Mouse (Mus musculus): ENCODE results near the gene Ptprd.

Ptprd gene

GRCm38 (mm10) chr4:76403219-76403618 is 1808.5 kb downstream of the Ptprd start:
- peak; percentile 85 for DNase-seq (ENCODE audit: low read depth, low spot score)

DNA sequence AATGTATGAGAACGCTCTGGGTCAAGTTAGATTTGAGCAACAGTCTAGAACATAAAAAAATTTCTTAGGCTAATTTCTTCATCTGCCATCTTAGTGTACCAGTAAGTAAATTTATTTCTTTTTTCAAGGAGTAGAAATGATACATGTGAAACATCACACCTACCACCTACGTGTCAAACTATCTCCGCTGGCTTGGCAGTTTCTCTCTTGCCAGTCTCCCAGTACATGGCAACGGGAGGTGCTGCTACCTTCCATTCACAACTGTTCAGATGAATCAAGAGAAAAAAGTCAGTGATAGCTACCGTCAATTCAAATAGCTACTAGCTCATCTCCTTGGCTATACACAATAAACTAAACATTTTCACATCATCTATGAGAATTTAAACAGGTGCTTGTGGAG is 1823.9 kb downstream of the Ptprd start:
- DNase-seq (ENCODE audit: low read depth, low spot score), result peak; percentile 67

GRCm38 (mm10) chr4:76386978-76387824 is 1824.6 kb downstream of the Ptprd start:
- DNase-seq (ENCODE audit: low read depth, low spot score), result no peak

- peak; percentile 86 for DNase-seq (ENCODE audit: low read depth, low spot score)
Measured at GRCm38 (mm10) chr4:76385818-76386217, 1825.9 kb downstream of the Ptprd start.

- peak; percentile 85 for DNase-seq (ENCODE audit: low read depth, low spot score)
Measured at GRCm38 (mm10) chr4:76380312-76380917, 1831.3 kb downstream of the Ptprd start.

GRCm38 (mm10) chr4:76370041-76370880 is 1841.5 kb downstream of the Ptprd start:
- DNase-seq (ENCODE audit: low read depth, low spot score), result peak; percentile 87

GRCm38 (mm10) chr4:76369101-76369500 is 1842.7 kb downstream of the Ptprd start:
- peak; percentile 62 for DNase-seq (ENCODE audit: low read depth, low spot score)

- no peak for DNase-seq (ENCODE audit: low read depth, low spot score)
Measured at GRCm38 (mm10) chr4:76368291-76368690, 1843.5 kb downstream of the Ptprd start.

- DNase-seq (ENCODE audit: low read depth, low spot score), result no peak
Measured at GRCm38 (mm10) chr4:76367285-76367684, 1844.5 kb downstream of the Ptprd start.

DNA sequence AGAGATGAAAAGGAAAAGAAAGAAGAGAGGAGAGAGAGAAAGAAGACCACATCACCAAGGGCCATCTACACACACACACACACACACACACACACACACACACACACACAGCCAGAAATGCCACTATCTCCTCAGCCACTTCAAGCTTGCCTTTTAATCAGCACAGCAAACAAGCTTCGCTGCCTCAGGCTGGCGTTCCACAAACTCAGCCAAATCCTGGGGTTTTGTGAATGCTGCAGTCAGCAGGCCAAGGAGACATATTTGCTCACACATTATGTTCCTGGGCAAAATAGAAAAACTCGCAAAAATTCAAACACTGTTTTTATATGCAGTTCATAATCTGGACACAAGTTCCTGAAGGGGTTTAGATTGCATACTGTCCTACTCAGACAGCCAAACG is 1845.9 kb downstream of the Ptprd start:
- DNase-seq (ENCODE audit: low read depth, low spot score), result peak; percentile 95

DNA sequence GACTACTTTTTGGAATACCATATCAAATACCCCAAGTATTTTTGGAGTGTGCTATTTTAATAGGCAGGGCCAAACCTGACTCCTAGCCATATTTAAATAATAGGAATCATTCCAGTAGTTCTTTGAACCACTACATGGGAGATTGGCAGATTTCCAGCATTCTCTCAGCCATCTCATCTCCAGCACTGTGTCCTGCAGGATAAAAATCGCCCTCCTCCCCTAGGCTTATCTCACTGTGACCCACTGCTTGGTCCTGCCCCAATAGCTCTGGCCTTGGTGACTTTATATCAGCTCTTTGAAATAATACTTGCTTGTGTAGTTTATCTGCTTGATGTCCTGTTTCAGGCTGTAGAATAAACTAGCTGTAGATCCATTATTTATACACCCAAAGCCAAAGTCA is 1850.2 kb downstream of the Ptprd start:
- peak; percentile 77 for DNase-seq (ENCODE audit: low read depth, low spot score)

DNA sequence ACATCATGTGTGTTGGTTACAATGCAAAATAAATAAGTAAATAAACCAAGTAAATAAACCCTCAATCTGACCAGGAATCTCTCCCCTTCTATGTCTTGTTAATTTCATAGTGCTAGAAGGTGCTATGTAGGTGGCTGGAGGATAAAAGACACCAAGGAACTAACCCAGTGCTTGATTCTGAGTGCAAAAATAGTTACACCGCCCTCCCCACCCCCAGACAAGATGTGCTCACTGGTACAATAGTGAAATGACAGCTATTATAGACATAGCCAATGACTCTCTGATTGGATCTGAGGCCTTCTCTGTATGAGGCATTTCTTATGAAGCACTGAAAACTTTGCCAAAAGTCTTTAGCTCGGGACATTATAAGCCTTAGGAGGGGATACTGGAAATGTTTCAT is 1857.6 kb downstream of the Ptprd start:
- peak; percentile 45 for DNase-seq (ENCODE audit: low read depth, low spot score)

- DNase-seq (ENCODE audit: low read depth, low spot score), result no peak
Measured at GRCm38 (mm10) chr4:76352468-76352867, 1859.3 kb downstream of the Ptprd start.

- DNase-seq (ENCODE audit: low read depth, low spot score), result no peak
Measured at GRCm38 (mm10) chr4:76351201-76351979, 1860.4 kb downstream of the Ptprd start.

DNA sequence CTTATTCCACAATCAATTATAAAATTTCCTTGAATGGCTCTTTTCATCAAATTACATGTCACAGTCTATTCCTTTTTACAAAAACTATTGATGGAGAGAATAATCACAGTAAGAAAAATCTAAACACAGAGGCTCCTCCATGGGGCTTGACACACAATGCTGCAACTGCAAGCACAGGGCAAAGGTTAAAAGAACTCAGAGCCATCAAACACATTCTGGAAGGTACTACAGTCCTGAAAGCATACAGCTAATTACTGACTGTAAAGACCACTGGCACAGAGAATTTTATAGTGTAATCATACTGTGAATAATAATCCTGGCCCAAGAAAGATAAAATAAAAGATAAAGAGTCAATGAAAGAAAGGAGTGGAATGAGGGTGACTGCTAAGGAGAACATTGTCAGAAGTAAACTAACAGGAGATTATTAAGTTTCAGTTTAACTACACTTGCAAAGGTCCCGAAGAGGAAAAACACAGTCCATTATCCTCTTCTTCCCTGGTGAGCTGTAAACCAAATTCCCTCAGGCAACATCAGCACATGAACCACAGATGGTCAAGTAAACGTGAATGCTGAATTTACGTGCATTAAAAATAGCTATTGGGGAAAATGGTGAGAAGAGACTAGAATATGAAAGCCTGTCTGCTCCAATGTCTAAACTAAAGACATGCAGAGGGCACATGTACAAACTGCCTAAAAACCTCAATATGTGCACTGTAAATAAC is 1861.4 kb downstream of the Ptprd start:
- no peak for DNase-seq (ENCODE audit: low read depth, low spot score)

GRCm38 (mm10) chr4:76344059-76344458 is 1867.7 kb downstream of the Ptprd start:
- DNase-seq (ENCODE audit: low read depth, low spot score), result peak; percentile 79

GRCm38 (mm10) chr4:76337926-76338325 is 1873.8 kb downstream of the Ptprd start:
- peak; percentile 44 for DNase-seq (ENCODE audit: low read depth, low spot score)

GRCm38 (mm10) chr4:76327346-76327745 is 1884.4 kb downstream of the Ptprd start:
- peak; percentile 96 for DNase-seq (ENCODE audit: low read depth, low spot score)

DNA sequence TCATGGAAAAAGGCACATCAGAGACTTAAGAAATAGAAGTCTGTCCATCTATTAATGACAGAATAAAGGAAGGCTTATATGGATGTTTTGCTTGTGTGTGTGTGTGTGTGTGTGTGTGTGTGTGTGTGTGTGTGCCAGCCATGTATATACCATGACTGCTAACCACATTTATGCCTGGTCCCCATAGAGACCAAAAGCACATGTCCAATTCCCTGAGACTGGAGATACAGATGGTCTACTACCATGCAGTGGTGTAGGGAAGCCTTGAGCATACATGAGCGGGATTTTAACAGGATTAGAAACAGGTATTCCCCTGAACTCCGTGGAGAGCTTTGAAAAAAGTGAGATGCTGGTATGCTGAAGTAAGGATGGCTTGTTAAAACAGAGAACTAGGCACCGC is 1886.1 kb downstream of the Ptprd start:
- no peak for DNase-seq (ENCODE audit: low read depth, low spot score)

DNA sequence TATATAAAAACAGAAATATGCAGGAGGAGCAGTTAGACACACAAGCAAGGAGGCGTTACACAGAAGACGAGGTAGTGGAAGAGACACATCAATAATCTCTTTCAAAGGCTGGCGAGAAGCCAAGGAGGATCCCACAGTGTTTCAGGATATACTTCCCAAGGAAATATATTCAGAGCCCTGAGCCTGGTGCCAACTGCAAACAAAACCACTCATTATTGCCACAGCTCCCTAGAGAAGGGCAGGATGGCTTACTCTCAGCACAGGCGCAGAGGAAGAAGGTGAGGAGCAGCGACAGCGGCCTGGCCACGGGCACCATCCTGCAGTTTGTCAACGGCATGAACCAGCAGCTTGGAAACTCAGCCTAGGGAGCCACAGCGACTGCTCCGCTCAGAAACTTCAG is 1886.8 kb downstream of the Ptprd start:
- DNase-seq (ENCODE audit: low read depth, low spot score), result peak; percentile 58

GRCm38 (mm10) chr4:76324509-76324908 is 1887.3 kb downstream of the Ptprd start:
- DNase-seq (ENCODE audit: low read depth, low spot score), result no peak
